Mouse (Mus musculus) limb, embryonic 13.5 days (tissue): ENCODE measurements at regions not wholly inside any gene's neighbourhood (a gene's known extent, or its start where the extent isn't known, plus 50 kb on each side); places are given as distances from the start of the nearest gene placed in this dataset.

Source experiments
- ATAC-seq: fragments of 200-750 bp; cut with Nextera tagmentation; 2 replicates; pipeline ENCODE4 v1.8.0; 2017; ENCODE audit warnings: low read depth, moderate number of reproducible peaks, moderate TSS enrichment; ENCODE audit not compliant: low FRiP score
- H3K27ac ChIP-seq: fragments of 300-500 bp; sonication (generic); 2 replicates; pipeline ENCODE4 v1.5.1; 2015; ENCODE audit warnings: inconsistent platforms, mild to moderate bottlenecking, moderate library complexity
- H3K27me3 ChIP-seq: fragments of 300-500 bp; sonication (generic); 2 replicates; pipeline ENCODE4 v1.6.1; 2015; ENCODE audit warnings: mild to moderate bottlenecking, inconsistent platforms
- H3K36me3 ChIP-seq: fragments of 300-500 bp; sonication (generic); 2 replicates; pipeline ENCODE4 v1.6.1; 2015; ENCODE audit warnings: inconsistent platforms, mild to moderate bottlenecking, moderate library complexity
- H3K4me1 ChIP-seq: fragments of 300-500 bp; sonication (generic); 2 replicates; pipeline ENCODE4 v1.6.1; 2015; ENCODE audit warnings: inconsistent platforms
- H3K4me2 ChIP-seq: fragments of 300-500 bp; sonication (generic); replicated peaks from 2 replicates; pipeline ENCODE4 v1.6.1; 2015; ENCODE audit warnings: inconsistent platforms, mild to moderate bottlenecking, moderate library complexity
- H3K4me3 ChIP-seq: fragments of 300-500 bp; sonication (generic); 2 replicates; pipeline ENCODE4 v1.5.1; 2015; ENCODE audit warnings: moderate library complexity, mild to moderate bottlenecking, inconsistent platforms
- H3K9ac ChIP-seq: fragments of 300-500 bp; sonication (generic); 2 replicates; pipeline ENCODE4 v1.6.1; 2015; ENCODE audit warnings: mild to moderate bottlenecking, inconsistent platforms
- H3K9me3 ChIP-seq: fragments of 300-500 bp; sonication (generic); 2 replicates; pipeline ENCODE4 v1.6.1; 2016; ENCODE audit warnings: inconsistent platforms
- WGBS: fragments of 180-500 bp; shearing (Covaris S2); methylation state at CpG from one replicate; pipeline ENCODE4 v1.1.7; 2015; 5-methylcytosine and 5-hydroxymethylcytosine counted together

DNA sequence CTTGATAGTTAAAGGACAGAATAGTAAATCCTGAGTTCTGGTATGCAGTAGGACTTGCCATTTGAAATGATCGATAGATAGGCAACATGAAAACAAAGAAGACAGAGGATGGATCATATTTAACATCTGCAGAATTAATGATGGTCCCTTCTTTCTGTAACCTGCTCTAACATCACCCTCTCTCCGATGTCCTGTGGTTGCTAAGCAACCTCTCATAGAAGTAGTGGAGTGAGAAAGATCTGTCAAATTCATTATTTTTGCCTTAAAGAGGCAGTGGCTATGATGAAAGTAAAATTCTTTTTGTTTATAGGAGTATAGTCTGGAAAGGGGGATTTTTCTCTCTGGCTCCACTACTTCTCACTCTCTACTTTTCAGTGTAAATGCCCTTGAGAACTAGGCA, 1209.5 kb downstream of the Sorcs3 start:
- Histone ChIP-seq H3K36me3 (no peaks in the 10 kb centered on the region), H3K27me3 (no peaks in the 10 kb centered on the region), H3K4me2 (no peak overlapping the region), H3K9me3 (no peaks in the 10 kb centered on the region), H3K4me1 (0 out of 2 replicates have a peak, but pooled peaks cover 7% of the 10 kb centered on the region), H3K27ac (no peak overlapping the region), H3K4me3 (no peak overlapping the region), H3K9ac (no peak overlapping the region)
- WGBS: 62% methylated on average over 2 of the region's 2 CpGs
- no peak for ATAC-seq

DNA sequence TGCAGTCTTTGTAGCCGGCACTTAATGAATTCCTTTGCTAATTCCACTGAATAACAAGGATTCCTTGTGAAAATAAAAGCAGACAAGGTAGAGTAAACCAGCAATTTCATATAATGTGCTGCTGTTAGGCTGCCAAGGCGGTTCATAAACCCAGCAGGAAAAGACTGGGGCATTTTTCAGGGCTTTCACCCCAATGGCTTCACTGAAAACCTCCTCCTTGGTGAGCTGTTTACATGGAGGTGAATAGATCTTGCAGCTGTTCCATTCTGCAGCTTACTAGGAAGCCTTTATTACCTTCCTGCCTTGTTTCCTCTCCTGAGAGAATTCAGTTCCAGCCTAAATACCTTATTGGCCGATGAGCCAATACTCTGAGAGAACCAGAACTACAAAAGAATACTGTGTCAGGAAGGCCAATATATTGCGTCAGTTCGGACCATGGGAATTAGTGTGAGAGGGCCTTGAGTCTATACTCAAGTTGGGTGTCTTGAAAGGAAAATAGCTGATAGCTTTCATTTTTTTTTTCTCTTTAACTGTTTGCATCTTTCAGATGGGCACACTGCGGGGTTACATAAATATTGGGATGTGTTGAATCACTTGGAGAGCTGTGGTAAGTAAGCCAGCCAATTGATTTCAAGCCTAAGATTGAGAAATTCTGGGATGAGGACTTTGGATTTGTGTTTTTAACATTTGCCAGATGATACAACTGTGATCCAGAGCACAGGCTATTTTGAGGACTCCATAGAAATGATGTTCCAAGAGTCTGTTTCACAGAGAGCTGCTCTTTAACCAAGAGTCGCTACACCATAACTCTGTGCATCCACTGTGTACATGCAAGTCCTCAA, 1217.5 kb downstream of the Sorcs3 start:
- peak; percentile 89 for ATAC-seq
- no peaks in the 10 kb centered on the region for H3K36me3 ChIP-seq
- WGBS: 46% methylated on average over 7 of the region's 7 CpGs
- no peak overlapping the region for H3K4me3 ChIP-seq
- H3K9me3 ChIP-seq: 0 out of 2 replicates have a peak, but pooled peaks cover 4% of the 10 kb centered on the region
- no peak overlapping the region for H3K4me2 ChIP-seq
- H3K27me3 ChIP-seq: no peaks in the 10 kb centered on the region
- H3K27ac ChIP-seq: peak overlapping the region; percentile 70; the same call in 1 of the 2 replicates
- H3K9ac ChIP-seq: no peak overlapping the region
- peaks cover 16% of the 10 kb centered on the region for H3K4me1 ChIP-seq
